Mouse (Mus musculus): ENCODE results near the gene Rrm2. TPM values are rescaled to one million over a fixed set of nuclear protein-coding genes. Genes with fewer than 3 reads are reported as not detected.

Gene Rrm2
- polyA plus RNA-seq, 1 experiment = 5.5 TPM

DNA sequence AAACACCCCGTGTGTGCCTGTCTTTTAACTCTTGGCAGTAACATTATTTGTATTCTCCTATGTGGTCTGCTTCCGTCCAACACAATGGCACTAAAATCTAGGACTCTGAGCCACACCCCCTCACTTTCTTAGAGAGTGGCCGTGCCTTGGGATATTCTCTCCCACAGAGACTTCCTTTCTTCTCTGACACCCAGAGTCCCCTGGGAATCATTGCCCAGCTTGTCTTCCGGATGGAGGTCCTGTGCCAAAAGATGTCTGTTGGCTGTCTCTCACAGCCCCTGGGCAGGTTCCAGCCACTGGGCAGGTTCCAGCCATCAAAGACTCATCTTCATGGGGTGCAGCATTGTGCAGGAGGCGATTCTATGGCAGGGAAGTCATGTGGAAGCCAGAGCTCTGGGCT, 46.7 kb downstream of the Rrm2 start:
- H3K4me1 ChIP-seq (ENCODE audit: control insufficient read depth, insufficient read depth, low read length) = no peaks in the 10 kb centered on the region
- H3K27ac ChIP-seq (ENCODE audit: control insufficient read depth, insufficient read depth, low read depth, low read length) = no peak overlapping the region
- no peaks in the 10 kb centered on the region for H3K36me3 ChIP-seq (ENCODE audit: control insufficient read depth, insufficient read depth, low read length)
- no peak overlapping the region for H3K4me3 ChIP-seq (ENCODE audit: control insufficient read depth, low read depth, low read length)
- TF ChIP-seq CTCF (IDR thresholded peaks at IDR 0.05; ENCODE audit: control insufficient read depth, insufficient read depth, insufficient replicate concordance, low read depth, low read length) (no peak), POLR2A (IDR thresholded peaks at IDR 0.05; ENCODE audit: control insufficient read depth, low read depth, low read length) (no peak)
- H3K27me3 ChIP-seq (ENCODE audit: control insufficient read depth, insufficient read depth, low read length) = no peaks in the 10 kb centered on the region

DNA sequence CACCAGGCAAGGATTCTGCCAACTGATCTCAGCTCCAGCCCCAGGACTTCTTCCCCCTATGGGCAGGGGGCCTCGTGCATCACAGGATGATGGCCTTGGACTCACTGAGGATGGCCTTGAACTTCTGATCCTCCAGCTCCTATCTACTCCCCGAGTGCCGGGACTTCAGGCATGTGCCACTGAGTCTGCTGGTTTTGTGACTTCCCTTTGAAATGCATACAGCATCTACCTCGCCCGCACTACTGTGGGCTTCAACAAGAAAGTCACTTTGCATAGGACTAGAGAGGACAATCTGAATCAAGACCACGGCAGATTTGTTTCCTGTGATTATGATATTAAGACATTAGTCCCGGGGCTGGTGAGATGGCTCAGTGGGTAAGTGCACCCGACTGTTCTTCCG, 47.4 kb downstream of the Rrm2 start:
- TF ChIP-seq CTCF (IDR thresholded peaks at IDR 0.05; ENCODE audit: control insufficient read depth, insufficient read depth, insufficient replicate concordance, low read depth, low read length) = no peak
- TF ChIP-seq POLR2A (IDR thresholded peaks at IDR 0.05; ENCODE audit: control insufficient read depth, low read depth, low read length) = no peak
- H3K36me3 ChIP-seq (ENCODE audit: control insufficient read depth, insufficient read depth, low read length) = no peaks in the 10 kb centered on the region

DNA sequence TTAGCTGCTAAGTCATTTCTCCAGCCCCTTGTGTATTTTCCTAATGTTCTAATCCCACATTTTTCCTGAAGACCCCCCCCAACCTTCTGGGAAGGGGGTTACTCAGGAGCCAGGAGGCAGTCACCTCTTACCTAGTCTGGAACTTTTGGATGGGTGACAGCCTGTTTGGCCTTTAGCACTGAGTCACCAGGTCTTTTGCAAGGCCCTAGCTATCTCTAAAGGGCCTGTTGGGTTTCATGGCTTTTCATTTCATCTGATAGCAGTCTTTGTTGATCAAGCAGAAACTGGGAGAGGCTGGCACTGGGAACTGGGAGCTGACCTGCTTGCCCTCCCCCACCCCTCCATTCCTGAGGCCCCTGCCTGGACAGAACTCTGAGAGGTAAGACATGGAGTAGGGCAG, 49.3 kb downstream of the Rrm2 start:
- no peaks in the 10 kb centered on the region for H3K36me3 ChIP-seq (ENCODE audit: control insufficient read depth, insufficient read depth, low read length)
- no peak for TF ChIP-seq POLR2A (IDR thresholded peaks at IDR 0.05; ENCODE audit: control insufficient read depth, low read depth, low read length)
- TF ChIP-seq CTCF (IDR thresholded peaks at IDR 0.05; ENCODE audit: control insufficient read depth, insufficient read depth, insufficient replicate concordance, low read depth, low read length) = no peak
- H3K4me1 ChIP-seq (ENCODE audit: control insufficient read depth, insufficient read depth, low read length) = no peaks in the 10 kb centered on the region
- H3K4me3 ChIP-seq (ENCODE audit: control insufficient read depth, low read depth, low read length) = no peak overlapping the region
- H3K27me3 ChIP-seq (ENCODE audit: control insufficient read depth, insufficient read depth, low read length) = no peaks in the 10 kb centered on the region
- no peak overlapping the region for H3K27ac ChIP-seq (ENCODE audit: control insufficient read depth, insufficient read depth, low read depth, low read length)

More for the DNA sequence above, 47.4 kb downstream of the Rrm2 start:
- Histone ChIP-seq H3K4me3 (ENCODE audit: control insufficient read depth, low read depth, low read length) (no peak overlapping the region), H3K27ac (ENCODE audit: control insufficient read depth, insufficient read depth, low read depth, low read length) (no peak overlapping the region), H3K27me3 (ENCODE audit: control insufficient read depth, insufficient read depth, low read length) (no peaks in the 10 kb centered on the region), H3K4me1 (ENCODE audit: control insufficient read depth, insufficient read depth, low read length) (no peaks in the 10 kb centered on the region)

DNA sequence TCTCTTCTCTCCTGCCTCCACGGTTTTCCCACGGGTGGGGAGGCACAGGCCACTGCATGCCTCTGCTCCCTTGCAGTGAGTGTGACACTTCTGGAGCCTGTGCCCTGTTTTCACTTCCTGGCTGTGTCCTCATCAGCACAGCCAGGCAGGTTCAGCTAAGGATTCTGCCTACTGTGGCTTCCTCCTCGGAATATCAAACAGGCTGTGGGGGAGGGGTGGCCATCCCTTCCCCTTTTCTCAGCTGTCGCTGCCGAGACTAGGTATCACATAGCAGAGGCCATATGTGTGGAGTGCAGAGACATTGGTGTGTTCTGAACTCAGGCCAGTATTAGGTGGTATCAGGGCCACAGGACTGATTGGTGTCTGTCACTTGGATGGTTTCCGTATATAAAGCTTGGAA, 50.3 kb downstream of the Rrm2 start:
- H3K36me3 ChIP-seq (ENCODE audit: control insufficient read depth, insufficient read depth, low read length) = no peaks in the 10 kb centered on the region
- H3K4me3 ChIP-seq (ENCODE audit: control insufficient read depth, low read depth, low read length) = no peak overlapping the region
- H3K4me1 ChIP-seq (ENCODE audit: control insufficient read depth, insufficient read depth, low read length) = no peaks in the 10 kb centered on the region
- no peak for TF ChIP-seq CTCF (IDR thresholded peaks at IDR 0.05; ENCODE audit: control insufficient read depth, insufficient read depth, insufficient replicate concordance, low read depth, low read length)
- TF ChIP-seq POLR2A (IDR thresholded peaks at IDR 0.05; ENCODE audit: control insufficient read depth, low read depth, low read length) = no peak
- H3K27me3 ChIP-seq (ENCODE audit: control insufficient read depth, insufficient read depth, low read length) = no peaks in the 10 kb centered on the region
- no peak overlapping the region for H3K27ac ChIP-seq (ENCODE audit: control insufficient read depth, insufficient read depth, low read depth, low read length)

DNA sequence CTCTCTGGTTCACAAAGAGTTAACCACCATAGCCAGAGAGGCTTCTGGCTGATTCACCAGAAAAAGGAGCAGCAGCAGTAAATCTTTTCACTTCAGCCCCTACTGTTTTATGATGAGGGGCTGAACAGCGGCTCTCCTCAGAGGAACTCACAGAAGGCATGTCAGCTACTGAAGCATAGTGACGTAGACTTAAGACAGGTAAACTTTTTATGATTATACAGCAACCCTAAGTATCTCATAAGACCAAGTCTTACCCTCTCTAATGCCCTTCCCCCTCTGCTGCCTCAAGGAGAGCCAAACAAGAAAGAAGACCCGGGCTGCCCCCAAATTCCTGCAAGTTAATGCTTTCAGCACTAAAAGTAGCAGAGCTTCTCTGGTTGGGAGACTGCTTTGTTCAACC, 54.2 kb downstream of the Rrm2 start:
- H3K27me3 ChIP-seq (ENCODE audit: control insufficient read depth, insufficient read depth, low read length) = no peaks in the 10 kb centered on the region
- H3K36me3 ChIP-seq (ENCODE audit: control insufficient read depth, insufficient read depth, low read length) = no peaks in the 10 kb centered on the region
- no peak overlapping the region for H3K4me3 ChIP-seq (ENCODE audit: control insufficient read depth, low read depth, low read length)
- TF ChIP-seq POLR2A (IDR thresholded peaks at IDR 0.05; ENCODE audit: control insufficient read depth, low read depth, low read length) (no peak), CTCF (IDR thresholded peaks at IDR 0.05; ENCODE audit: control insufficient read depth, insufficient read depth, insufficient replicate concordance, low read depth, low read length) (no peak)
- H3K4me1 ChIP-seq (ENCODE audit: control insufficient read depth, insufficient read depth, low read length) = no peaks in the 10 kb centered on the region
- no peak overlapping the region for H3K27ac ChIP-seq (ENCODE audit: control insufficient read depth, insufficient read depth, low read depth, low read length)

Other genes starting within 250 kb of the Rrm2 start
- 28.0 and 33.9 TPM in 2 replicates for gene Taf1b, start 209.9 kb upstream of the Rrm2 start, polyA plus RNA-seq (2012; rRNA removed)
- gene Grhl1, start 136.0 kb upstream of the Rrm2 start, polyA plus RNA-seq (2012; rRNA removed) = 6.0 and 6.4 TPM in 2 replicates
- gene Klf11, start 57.0 kb upstream of the Rrm2 start, polyA plus RNA-seq (2012; rRNA removed) = 2.5 and 3.4 TPM in 2 replicates
- gene Cys1, start 26.4 kb upstream of the Rrm2 start, polyA plus RNA-seq (2012; rRNA removed) = 1.2 and 1.7 TPM in 2 replicates
- 8.4 and 9.7 TPM in 2 replicates for gene Mboat2, start 122.6 kb downstream of the Rrm2 start, polyA plus RNA-seq (2012; rRNA removed)

Data from testis, adult 2 months (tissue).